Mouse (Mus musculus): ENCODE measurements around the gene Tmem190.

The Tmem190 gene

DNA sequence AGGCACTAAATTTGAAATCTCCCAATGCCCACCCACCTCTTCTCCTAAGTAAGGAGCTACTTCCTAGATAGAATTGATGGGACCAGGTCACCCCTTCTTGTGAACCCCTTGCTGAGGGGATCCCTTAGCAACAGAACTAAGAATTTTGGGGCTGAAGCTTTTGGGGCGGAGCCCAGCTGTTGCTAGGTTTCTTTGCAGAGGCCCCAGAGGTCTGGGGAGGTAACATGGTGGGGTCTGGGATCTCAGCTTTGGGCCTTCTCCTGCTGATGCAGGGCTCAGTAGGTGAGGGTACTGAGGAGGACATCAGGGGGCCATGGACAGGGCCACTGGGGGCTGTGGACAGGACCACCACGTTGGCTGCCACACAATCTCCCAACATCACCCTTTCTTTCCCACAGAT is at the start of gene Tmem190, which contains the start of gene Il11:
TSS of gene Tmem190 (plus strand) at position 179 of the 400 bp plus-strand sequence.
TSS of gene Il11 (minus strand) at position 101 of the 400 bp plus-strand sequence.
- DNase-seq (ENCODE audit: low read depth), result no peak

DNA sequence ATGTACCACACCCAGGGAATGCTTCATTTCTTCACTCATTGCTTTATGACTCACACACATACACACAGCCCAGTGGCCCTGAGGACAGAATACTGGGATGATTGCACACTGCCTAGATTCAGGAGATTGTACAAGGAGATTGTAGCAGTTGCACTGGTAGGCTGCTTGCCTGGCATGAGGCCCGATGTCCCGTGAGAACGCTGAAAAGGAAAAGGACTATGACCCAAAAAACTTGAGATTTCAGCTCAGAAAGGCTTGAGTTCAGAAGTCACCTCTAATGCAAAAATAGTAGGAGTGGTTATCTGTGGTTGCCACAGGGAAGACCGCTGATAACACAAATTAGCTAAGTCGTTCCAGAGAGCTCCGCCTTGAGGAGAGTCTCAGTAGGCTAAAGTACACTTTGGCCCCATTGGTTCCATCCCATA is 49.8 kb upstream of the Tmem190 start:
- DNase-seq (ENCODE audit: low read depth), result no peak

DNA sequence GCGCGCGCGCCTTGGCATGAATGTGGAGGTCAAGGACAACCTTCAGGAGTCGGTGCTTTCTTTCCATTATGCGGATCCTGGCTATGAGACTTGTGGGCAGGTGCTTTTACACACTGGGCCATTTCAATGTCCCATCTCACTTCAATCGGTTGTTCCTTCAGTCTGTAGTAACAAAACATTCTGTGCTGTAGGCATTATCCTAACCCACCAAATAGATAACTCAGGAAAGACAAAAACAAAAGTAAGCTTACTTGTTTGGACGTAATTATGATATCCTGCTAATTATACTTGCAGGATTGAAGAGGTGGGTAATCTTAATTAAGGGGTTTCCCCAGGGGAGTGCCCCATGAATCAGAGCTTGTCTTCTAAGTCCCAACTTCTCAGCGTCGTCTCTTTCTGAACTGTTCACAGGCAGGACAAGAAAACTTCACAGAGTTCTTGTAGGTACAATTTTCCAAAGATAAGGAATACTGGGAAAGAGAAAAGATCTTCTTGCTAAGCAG is 43.6 kb upstream of the Tmem190 start:
- DNase-seq (ENCODE audit: low read depth), result no peak

DNA sequence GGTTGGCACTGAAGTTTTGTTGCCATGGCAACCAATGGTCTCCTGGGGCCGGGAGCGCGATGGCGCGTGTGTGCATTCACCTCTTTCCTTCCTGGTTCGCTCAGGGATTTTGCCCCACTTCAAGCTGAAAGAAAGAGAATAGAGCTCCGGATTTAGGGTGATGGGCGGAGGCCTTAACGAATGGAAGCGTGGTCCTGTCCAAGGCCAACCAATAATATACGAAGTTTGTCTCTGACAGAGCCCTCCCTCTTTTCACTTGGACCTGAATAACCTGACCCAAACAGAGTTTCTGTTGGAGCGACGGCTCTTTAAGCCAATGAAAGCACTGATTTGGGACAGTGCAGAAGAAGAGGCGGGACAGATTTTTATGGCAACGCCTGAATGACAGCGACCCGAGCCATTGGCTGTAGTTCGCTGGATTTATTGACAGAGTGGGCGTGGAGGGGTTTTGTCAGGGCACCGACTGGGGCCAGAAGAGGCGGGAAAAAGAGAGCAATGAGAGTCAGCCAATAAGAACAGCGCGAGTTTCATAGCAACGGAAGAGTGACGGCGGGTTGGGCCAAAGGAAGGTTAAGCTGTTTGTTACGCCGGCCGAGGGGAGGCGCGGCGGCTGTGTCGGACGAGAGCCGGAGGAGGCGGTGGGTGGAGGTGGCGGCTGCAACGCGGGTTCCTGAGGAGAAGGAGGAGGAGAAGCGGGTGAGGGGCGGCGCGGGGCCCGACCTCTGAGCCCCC is 43.0 kb upstream of the Tmem190 start, which contains the start of gene Kmt5c:
TSS of gene Kmt5c (plus strand) at position 572 of the 732 bp plus-strand sequence.
- DNase-seq (ENCODE audit: low read depth), result peak; percentile 100

DNA sequence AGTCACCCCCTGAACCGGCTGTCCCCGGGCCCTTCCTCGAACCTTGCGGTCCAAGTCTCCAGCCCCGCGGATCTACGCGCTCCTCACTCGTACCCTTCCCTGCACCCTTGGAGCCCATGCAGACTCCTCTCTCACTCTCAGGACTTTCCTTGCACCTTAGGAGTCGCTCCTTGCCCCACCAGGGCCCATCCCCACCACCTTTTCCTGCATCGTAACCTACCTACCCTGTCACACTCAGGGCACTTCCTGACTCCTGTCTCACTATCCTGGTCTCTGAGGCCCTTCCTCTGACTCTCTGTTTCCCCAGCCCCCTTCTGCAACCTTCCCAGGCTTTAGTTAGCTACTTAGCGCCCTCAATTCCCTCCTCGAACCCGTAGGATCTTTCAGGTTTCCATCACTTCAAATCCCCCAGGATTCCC is 42.4 kb upstream of the Tmem190 start:
- DNase-seq (ENCODE audit: low read depth), result no peak

DNA sequence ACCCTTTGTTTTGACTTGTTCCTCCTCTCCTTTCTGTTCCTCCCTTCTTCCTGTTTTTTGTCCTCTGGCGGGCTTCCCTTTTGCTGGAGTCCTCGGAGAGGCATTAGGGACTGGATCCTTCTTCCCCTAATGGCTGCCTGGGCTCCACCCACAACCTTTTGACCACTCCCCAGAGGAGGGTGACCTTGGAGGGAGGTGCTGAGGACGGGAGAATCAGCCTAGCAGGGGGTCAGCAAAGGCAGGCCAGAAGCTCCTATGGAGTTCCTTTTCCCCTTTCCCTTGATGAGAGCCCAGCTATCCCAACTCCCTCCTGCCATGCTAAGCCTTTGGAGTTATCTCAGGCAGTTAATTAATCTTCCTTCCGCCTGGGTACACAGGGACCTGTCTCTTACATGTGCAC is 41.6 kb upstream of the Tmem190 start:
- DNase-seq (ENCODE audit: low read depth), result no peak

DNA sequence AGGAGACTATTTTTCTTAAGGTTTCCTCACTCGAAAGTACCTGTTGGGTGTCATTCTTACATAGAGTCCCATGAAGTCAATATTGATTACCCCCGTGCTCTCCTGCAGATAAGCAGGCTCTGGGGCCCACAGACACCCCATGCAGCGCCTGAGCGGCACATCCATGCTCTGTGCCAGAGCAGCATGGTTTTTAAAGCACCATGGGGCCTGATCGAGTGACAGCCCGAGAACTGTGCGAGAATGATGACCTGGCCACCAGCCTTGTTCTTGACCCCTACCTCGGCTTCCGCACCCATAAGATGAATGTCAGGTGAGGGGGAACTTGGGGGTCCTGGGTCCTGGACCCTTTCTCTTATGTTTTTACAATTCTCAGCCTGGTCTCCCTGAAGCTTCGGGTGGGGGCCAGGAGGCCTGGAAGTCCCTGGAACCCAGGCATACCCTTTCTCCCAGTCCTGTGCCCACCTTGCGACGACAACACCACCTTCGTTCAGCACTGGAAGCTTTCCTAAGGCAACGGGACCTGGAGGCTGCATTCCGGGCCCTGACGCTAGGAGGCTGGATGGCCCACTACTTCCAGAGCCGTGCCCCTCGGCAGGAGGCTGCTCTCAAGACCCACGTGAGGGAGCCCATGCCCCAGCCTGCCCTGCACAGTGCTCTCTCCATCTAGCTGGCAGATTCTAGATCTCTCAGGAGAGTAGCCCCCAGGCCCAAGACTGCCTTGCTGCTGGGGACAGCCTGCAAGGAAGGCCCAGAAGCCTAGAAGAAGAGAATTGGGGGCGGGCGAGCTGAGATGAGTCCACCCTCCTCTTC is 40.9 kb upstream of the Tmem190 start:
- DNase-seq (ENCODE audit: low read depth), result no peak

DNA sequence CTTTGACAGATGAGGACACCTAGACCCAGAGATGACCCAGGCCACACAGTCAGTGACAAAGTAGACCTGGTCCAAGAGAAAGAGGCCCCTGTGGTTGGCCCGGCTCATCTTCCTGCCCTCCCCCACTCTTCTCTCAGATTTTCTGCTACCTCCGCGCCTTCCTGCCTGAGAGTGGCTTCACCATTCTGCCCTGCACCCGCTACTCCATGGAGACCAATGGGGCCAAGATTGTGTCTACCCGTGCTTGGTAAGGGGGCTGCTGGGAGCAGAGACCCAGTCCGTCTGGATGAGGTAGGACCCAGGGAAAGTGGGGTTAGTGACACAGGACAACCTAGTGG is 40.3 kb upstream of the Tmem190 start:
- DNase-seq (ENCODE audit: low read depth), result no peak

DNA sequence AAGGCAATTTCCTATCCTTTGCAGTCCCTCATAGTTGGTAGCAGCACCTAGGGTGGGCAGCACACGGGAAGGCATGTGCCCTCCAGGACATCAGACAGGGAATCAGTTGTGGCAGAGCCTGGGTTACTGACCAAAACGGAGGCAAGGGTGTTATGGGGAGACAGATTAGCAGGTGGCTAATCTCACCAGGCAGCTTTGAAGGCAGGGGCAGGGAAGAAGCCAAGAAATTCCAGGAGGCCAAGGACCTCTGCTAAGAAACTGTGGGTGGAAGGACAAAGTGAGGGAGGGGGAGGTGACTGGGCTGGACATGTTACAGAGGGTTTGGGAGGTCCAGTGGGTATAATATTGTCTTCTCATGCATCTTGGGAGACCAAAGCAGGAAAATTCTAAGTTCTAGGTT is 39.4 kb upstream of the Tmem190 start:
- no peak for DNase-seq (ENCODE audit: low read depth)

DNA sequence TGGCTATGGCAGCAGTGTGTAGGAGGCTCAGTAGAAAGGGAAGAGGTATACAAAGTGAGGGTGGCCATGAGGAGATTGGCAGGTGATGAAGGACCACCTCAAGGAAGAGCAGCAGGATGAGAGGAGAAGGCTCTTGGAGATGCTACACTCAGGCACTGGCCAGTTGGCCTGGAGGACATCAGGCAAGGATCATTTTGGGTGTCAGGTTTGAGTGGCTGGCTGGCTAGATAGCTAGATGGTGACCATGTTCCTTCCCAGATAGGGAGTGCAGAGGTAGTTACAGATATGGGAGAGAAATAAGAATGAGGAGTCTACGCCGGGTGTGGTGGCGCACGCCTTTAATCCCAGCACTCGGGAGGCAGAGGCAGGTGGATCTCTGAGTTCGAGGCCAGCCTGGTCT is 37.9 kb upstream of the Tmem190 start:
- no peak for DNase-seq (ENCODE audit: low read depth)

DNA sequence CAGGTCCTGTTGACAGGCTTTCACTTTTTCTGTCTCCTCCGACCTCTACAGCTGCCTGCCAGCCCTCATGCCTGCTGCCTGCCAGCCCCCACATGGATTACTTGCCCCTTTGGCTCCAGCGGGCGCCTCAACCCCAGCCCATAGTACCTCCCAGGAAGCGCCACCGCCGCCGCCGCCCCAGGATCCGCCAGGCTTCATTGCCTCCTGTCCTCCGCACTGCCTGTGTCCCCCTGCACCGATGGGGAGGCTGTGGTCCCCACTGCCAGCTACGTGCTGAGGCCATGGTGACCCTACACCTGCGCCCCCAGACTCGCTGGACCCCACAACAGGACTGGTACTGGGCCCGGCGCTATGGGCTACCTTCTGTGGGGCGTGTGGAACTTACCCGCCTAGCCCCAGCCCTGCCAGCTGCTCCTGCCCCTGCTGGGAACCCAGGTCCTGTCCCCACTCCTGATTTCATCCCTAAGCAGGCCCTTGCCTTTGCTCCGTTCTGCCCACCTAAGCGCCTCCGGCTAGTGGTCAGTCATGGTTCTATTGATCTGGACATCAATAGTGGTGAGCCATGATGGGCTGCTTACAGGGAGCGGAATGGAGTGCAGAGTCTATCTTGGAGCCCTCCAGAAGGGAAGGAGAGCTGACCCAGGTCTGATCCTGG is 36.3 kb upstream of the Tmem190 start:
- DNase-seq (ENCODE audit: low read depth), result no peak

DNA sequence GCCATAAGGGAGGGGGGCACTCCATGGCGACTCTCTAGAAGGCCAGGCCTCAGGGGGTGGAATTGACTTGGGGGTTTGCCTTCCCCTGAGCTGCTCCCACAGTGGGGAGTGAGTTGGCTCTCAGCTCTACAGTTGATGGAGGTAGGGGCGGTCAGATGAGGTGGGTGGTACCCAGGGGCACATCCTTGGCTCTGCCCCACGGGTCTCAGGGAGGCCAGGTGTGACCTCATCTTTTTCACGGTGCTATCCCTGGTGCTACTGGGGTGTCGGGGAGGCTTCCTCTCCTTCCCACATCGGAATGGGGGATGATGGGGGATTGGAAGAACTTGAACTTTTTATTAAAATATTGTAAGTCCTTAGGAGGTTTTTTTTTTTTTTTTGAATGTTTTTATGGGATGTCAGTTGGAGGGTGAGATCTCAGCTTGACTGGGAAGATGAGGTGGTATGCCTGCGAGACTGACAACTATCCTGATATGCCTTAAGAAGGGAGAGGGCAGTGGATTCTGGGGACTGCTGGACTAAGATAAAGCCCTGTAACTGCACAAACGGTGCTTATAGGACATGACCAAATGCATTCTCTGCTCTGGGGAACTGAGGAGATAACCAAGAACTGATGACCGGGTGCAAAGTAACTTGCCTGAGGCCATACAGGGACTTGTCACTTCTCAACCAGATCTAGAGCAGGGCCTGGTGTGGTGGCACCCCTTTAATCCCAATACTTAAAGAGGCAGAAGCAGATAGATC is 35.4 kb upstream of the Tmem190 start:
- DNase-seq (ENCODE audit: low read depth), result no peak

DNA sequence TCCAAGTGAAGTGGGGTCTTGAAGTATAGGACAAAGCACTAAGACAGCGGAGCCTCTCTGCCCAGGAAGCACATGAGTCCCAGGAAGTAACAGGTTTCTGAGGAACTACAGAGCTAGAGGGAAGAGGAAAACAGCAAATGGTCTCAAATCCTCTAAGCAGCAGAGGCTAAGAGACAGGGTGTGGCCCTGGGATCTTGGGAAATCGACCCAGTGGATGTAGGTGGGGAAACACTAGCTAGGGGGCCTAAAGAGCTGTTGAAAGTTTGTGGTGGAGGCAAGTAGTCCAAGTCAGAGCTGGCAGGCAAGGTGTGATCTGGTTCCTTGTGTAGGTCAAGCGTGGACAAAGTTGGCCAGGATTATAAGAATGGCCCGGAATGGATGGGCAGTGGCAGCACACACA is 34.4 kb upstream of the Tmem190 start:
- no peak for DNase-seq (ENCODE audit: low read depth)

DNA sequence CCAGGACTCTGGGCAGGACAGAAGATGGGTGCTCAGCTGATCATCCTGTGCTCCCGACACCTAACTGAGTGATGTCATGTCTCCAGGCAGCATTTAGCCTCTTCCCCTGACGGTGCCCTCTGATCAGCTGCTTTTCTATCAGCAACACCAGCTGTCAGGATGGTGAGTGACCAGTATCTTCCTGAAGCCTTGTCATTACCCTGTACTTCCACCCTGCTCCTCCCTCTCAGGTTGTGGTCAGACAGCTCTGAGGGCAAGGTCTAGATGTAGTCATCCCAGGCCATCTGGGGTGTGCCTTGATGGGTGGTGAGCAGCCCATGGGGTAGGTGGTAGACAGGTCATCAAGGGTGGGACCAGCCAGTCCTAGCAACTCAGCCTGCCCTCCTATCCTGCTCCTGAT is 33.6 kb upstream of the Tmem190 start:
- DNase-seq (ENCODE audit: low read depth), result no peak

DNA sequence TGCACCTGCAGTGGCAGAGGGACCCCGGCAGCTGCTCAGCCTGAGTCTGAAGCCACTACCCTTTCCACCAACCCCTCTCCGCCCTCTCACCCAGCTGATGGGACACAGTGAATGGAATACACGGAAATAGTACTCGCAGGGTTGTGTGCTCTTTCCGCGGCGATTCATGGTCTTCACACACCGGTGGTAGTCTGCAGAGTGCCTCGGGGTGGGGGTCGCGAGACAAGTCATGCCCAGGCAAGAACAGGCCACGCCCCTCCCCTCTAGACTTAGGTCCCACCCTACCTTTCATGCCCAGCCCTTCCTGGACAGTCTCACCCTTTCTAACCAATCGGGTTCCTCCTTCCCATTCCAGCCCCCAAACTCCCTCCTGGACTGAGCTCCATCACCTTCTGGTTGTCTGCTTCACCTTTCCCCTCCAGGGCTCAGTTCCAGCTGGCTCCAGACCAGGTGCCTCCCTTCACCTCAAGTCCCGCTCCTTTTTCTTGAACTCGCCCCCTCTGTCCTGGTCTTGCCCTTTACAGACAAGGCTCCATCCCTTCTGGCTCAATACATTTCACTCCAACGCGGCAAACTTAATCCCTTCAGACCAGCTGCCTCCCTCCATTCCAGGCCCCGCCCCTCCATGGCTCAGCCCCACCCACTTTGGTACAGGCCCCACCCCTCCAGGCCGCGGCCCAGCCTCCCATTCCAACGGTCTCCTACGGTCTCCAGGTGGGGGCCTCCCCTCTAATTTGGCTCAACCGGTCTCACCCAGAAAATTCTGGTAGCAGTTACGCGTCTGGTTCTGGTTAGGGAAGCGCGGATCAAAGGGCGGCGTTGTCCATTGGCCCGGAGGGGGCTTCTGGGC is 30.5 kb upstream of the Tmem190 start:
- no peak for DNase-seq (ENCODE audit: low read depth)

DNA sequence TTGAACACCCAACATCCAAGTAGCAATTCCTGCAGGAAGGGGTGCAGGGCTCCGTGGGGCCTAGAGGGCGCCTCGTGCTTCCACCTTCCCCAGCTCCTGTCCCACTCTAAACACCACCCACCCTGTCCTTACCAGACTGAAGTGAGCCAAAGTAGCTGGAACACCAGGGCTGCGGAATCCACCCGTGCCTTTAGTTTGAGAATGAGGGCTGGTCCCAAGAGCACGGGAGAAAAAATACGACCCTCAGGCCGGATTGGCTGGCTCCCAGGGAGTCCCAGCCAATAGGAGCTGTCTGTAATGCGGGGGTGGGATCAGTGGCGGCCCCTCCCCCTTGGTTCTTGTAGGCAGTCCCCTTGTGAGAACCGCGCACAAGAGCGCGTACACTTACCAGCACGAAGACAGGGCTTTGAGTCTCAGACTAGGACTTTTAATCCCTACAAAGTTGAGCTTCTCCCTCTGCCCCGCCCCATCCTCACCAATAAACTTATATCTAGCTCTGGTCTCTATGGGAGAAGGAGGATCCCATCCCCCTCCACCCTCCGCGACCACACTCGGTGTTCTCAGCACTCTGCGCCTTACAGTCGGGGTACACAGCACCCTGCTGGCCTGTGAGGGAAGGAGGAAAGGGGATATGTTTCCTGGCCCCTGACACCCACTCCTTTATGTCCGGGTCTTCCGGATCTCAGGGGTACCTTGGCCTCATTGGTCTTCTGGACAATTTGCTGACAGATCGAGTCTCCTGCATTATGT is 29.7 kb upstream of the Tmem190 start, which contains the start of gene Cox6b2:
TSS of gene Cox6b2 (minus strand) at position 274 of the 750 bp plus-strand sequence.
- no peak for DNase-seq (ENCODE audit: low read depth)

DNA sequence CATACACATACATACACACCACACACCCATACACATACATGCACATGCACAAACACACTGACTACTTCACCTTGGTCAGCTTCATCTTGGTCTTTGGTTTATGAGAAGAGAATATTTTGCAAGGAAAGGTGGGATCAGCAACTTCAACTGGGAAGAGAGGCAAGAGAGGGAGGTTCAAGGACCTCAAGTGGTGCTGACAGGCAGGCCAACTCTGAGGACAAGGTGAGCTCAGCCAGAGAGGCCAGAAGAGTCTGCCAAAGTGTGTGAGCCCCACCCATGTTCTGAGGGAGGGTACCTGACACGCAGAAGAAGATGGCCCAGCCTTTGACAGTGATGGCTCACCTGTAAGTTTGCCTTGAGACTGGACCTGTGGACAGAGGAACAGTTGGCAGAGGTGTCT is 23.1 kb upstream of the Tmem190 start:
- no peak for DNase-seq (ENCODE audit: low read depth)

DNA sequence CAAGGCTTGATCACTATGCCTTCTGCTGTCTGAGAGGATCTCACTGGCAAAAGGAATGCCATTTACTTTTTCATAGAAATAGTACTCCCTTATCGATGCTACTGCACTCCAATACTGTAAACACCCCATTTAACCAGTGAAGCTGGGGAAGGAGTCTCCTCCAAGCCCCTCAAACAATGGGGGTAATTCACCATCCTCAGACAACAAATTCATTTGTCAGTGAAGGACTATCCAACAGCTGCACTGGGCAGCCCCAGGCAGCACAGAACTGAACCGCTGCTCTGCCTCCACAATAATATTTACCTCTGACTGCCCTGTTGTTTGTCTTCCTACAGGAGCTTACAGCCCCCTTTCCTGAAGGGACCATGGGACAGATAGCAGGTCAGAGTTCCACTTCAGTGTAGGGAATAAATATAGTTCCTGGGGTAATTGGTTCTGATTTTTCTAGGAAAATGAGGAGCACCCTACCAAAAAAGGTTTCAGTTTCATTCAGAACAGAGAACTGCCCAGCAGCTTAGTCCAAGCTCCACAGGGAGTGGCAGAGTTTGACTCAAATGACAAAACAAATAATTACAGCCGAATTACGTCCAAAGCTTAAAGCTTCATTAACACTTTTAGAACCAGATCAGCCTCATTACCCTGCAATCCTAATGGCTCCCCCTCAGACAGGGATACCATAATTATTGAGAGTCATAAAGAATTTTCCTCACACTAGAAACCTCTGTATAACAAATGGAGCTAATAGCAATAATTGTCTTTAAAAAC is 17.6 kb upstream of the Tmem190 start:
- DNase-seq (ENCODE audit: low read depth), result no peak

DNA sequence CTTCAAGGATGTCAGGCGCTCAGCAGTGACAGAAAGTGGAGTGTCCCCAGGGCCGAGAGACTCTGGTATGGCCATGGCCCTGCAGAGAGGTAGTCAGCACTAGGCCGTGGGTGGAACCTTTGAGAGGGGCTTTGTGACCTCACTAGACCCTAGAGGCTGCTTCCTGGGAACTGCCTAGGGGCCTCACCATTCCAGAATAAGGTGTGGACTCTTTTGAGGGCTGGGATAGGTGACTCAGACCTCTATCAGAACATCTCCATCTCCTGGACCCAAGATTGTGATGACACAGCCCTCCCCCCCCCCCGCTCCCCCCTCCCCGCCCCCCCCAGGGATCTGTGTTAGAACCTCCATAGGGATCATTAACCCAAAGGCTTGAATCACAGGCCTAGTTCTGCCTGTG is 11.5 kb upstream of the Tmem190 start, which contains the start of gene Fam71e2:
TSS of gene Fam71e2 (minus strand) at position 101 of the 400 bp plus-strand sequence.
- DNase-seq (ENCODE audit: low read depth), result no peak
